Mouse (Mus musculus) mature B cell (primary cell): ENCODE data around the gene Hck.

ENCODE experiments used
- in situ Hi-C: fragments of 300-500 bp; cut with MboI; formaldehyde crosslinking; loops from 2 replicates; pipeline ENCODE4 v1.14.3; 2019

The Hck gene

DNA sequence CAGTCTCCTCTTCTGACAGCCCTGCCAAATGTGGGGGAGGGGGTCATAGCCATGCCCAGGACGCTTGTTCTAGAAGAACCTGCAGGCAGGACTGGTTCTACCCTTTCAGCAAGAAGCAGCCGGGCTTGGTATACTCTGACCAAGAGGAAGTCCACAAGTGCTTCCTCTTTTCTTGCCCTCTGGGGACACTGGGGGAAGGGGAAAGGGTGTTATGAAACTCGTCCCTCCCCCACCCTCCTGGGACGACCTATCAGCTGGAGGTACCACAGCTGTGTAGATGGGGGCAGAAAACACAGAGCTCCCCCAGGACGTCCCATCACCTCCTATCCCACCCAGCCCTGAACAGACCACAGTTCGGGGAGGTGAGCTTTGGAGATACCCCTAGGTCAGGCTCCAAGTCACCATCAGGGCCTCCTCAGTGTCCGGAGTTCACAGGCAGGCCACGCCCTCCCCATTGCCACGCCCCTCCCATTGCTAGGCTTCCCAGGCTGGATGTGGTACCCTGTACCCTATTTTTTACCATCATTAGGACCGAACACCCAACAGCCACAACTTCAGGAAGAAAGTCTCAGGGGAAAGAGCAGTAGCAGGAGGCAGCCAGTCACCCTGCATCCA, 17.6 kb upstream of the Hck start:
- in situ Hi-C loops, result no loop called here

DNA sequence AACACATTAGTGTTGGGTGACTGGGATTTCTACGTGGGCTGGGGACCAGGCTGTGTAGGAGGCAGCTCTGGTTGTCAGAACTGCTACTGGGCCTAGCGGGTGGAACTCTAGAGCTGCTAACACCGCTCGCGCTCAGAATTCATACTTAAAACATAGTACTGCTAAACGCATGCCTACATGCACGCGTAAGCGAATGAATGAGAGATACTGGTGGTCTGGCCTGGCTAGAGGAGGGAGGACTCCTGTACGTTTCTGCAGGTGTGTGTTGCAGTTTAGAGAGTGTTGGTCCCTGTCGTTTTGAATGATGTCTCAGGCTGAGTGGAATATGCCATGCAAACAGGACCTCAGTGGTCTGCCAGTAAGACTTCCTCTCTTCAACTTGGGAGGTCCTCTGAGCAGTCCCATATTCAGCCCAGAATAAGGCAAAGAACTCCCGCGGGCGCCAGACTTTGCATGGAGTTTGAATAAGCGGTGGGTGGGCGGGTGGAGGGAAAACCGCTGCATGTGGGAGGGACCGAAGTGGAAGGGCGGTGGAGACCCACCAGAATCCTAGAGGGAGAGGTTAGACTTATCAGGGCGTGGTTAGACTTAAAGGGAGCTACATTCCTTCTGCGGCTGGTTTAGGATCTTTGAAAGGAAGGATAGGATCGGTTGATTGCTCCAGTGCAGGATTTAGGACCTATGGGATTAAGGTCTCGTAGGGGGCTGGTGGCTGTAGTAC, 1.1 kb upstream of the Hck start:
- in situ Hi-C loops, result no loop called here

DNA sequence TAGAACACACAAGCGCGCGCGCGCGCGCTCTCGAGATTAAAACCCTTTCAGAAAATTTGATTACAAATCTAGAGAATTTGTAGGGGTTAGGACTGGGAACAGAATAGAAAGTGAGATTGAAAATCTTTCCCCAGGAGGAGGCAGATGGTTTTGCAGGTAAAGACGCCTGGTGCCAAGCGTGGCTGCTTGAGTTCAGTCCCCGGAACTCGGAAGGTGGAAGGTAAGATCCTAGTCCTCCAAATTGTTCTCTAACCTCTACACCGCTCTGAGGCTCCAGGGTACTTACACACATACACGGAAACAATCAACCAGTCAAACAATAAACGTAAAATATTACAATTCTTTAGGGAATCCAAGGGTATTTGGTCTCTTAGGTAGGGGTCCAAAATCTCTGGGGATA, 466 bp upstream of the Hck start:
- in situ Hi-C loops, result no loop called here

DNA sequence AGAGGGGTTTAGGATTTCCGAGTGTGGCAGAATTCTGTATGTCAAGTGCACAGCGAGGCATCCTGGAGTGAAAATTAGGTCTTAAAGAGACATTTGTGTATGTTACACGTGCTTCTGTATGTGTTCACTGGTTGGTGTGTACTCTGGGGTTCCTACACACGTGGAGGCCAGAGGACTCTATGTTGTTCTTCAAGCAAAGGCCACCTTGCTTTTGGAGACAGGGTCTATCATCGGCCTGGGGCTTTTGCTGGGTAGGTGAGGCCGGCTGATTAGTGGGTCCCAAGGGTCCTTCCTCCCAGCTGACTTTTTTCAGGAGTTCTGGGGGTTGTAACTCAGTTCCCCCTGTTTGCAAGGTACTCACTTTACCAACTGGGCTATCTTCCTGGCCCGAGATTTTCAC, 1.3 kb downstream of the Hck start:
- in situ Hi-C loops, result no loop called here

DNA sequence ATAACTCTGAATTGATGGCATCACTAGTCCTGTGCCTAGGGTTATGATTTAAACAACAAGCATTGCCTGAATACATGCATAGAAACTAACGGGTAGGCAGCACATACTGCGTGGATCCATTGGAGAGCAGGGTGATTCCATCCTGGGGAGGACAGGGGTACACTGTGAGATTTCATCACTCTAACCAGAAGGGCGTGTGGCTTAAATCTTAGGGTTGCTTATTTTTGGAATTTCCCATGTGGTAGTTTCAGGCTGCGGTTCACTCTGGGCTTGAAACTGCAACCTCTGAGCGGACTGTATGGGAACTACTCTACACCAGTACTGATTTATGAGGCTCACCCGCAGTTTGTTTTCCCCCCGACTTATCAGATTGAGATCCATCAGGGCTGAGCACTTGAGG, 3.0 kb downstream of the Hck start:
- in situ Hi-C loops, result no loop called here

DNA sequence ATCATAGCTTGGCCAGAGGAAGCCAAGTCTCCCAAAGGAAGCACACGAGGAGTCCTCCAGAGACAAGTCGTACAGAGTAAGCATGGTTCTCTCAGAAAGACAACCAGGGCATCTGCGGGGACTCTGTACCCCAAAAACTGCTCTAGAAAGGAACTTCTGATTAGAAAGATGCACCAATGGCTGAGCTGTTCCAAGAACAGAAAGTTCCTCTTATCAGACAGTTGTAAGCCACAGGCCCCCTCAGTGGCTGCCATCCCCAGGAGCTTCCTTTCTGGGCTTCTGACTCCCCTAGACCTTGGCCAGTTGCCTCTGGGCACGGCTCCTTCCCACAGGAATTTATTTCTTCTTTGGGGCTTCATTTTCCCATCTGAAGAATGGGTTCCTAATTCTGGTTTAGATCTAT, 7.4 kb downstream of the Hck start:
- in situ Hi-C loops, result no loop called here

DNA sequence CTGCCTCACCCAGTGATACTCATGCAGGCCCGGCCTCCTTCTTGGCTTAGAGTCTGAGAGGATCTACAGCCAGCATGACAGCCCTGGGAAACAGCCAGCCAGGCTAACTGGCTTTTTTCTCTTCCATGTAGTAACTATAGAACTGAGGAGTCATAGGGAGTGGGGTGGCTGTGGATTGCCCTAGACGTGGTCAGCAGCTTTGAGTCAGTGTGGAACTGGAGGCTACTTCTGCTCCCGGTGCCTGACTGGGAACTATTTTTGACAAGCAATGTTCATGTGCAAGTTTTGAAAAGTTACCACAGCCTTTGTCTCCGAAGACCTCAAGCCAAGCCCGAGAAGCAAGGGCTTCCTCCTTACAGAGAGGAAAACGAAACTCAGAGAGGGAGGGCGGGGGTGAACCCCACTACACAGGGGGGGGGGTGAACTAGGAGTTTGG, 8.8 kb downstream of the Hck start:
- in situ Hi-C loops, result no loop called here

DNA sequence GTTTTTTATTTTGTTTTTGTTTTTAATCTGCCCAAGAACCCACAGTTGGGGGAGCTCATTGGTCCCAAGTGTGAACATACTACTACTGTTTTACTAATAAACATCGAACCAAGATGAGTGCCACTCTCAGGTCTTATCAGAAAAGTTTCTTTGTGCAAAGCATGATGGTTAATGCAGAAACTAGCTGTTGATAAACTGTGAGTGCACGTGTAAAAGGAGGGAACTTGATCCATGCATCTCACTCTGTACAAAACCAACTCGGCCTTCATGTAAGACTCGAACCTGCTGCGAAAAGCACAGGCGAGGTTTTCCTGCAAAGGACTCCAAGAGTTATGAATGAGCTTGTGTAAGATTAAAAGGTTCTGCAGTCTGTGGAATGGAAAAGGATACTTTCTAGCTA, 11.2 kb downstream of the Hck start:
- in situ Hi-C loops, result no loop called here

DNA sequence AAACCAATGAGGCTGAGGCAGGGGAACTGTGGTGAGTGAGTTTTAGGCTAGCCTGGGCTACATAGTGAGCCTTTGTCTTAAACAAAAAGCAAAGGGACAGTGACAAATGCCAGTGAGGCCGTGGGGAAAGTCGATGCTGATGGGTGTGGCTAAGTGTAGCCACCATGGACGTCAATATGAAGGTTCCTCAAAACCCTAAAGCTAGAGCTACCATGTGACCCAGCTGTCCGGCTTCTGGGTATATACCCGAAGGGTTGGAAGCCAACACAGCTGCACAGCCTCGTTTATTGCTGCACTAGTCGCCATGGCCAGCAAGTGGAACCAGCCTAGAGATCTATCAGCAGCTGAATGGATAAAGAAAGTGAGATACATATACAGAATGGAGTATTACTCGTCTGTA, 11.9 kb downstream of the Hck start:
- in situ Hi-C loops, result no loop called here

DNA sequence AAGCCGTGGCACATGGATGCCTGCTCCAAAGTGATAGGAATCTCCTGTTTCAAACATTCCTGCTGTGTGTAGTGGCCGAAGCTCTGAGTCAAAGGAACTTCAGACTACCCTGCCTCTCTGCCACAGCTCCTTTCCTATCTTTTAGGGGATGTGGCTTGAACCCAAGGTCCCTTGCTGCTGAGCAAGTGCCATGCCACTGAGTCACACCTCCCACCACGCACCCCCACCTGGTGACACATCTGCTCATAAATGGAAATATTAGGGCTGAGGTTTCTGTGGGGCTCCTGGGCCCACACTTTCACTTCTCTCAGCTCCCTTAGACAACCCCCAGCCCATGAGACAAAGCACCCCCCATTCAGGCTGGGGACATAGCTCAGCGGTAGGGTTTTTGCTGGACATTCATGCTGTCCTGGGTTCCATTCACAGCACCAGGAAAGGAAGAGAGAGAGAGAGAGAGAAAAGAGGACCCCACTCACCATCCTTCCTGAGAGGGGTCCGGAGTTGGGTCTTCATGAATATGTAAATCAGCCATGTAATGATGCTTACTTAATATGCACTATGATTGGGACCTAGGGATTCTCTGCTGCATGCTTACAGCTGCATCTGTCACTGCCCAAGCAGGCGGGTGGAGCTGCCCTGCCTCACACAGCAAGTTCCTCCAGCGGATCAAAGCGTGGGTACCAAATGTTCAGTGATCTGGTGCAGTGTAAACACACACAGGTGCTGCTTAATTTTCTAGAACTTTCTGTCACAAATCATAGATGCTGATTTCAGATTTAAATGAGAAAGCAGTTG, 13.8 kb downstream of the Hck start:
- in situ Hi-C loops, result no loop called here

DNA sequence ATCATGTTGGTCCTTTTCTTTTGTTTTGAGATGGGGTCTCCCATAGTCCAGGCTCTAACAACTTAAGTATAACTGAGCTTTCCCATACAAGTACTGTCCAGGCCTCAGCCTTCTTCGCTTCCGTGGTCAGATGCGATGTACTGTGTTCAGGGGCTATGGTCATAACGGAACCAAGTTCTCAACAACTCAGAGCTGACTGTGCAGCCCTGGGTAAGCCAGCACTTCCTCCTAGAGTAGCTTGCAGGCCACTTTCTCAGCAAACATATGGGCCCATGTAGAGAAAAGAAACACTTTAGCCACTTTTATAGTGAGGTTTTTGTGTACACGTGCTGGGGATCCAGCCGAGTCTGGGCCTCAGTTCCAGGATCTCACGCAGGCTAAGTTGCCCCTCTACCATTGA, 14.4 kb downstream of the Hck start:
- in situ Hi-C loops, result no loop called here

DNA sequence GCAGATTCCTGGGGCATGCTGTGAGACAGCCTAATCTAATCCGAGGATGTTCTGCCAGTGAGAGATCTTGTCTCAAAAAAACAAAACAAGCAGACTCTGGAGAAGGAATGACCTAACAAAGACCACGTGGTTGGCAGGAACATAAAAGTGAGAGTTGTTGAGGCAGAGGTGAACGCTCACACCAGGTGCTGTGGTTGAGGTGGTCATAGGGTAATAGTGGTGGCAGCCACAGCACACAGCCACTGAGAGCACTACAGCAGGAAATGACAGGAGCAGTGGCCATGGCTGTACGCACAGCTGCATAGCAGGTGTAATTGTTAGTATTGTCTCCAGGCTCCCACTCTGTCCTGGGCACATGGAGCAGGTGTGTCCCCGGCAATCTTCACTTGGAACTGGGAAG, 17.6 kb downstream of the Hck start:
- in situ Hi-C loops, result no loop called here

DNA sequence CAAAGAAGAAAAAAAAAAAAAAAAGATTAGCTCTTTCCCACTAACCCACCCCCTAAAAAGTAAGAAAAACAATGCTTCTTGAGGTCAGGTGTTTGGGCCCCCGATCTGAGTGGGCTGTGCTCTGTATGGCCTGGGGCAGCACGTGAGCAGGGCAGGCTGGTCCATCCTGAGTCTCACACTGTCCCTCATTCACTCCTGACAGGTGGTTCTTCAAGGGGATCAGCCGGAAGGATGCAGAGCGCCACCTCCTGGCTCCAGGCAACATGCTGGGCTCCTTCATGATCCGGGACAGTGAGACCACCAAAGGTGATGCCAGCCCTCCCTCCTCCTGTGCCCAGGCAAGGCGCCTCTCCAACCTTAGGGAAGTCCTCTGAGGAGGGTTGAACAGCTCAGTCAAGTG, 22.8 kb downstream of the Hck start:
- in situ Hi-C loops, result no loop called here

DNA sequence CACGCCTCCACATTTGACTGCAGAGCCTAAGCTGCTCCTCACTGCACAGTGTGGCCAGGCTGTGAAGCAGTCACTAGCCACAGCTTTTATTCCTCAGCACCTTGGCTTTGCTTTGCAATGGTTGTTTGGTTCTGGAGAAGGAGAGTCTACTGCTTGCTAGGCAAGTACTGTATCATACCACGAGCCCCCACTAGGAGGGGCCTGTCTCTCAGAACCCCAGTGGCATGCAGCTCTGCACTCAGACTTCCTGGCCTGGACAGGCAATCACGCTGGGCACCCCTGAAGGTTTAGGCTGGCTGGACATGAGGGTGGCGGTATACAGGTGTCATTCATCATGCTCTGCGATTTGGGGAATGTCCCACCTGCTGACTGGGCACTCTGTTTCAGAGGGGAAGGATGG, 26.0 kb downstream of the Hck start:
- in situ Hi-C loops, result no loop called here

DNA sequence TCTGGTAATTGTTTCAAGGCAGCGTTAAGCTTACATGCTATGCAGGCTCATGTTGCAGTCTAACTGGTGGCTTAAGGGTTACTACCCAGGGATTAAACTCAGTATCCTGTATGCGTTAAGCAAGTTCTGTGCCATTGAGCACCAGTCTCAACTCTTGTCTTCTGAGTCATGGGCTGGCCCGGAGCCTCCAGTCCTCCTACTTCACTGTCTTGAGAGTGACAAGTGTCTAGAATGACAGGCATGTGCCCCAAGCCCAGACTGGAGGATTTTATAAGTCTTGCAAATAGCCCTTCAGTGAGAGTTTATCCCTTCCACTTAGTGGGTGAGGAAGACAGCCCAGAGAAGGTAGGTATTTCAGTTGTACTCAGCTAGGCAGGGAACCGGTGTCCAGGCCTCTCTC, 27.9 kb downstream of the Hck start:
- in situ Hi-C loops, result no loop called here

DNA sequence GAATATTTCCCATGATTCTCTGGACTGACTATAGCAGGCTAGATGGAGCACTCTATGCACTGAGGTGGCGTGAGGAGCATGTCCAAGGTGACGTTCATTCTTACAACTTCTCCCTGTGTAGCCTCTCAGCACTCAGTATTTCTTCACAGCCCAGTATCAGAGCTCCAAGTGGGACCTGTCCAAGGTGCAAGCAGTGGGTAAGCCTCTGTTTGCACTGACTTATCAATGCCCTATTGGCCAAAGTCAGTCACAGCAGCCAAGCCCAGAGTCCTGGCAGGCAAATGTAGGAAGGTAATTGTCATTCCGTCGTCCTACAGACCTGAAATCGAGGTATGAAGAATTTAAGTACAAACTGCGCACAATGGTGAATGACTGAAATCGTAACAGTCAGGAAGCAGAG, 30.9 kb downstream of the Hck start:
- in situ Hi-C loops, result no loop called here

DNA sequence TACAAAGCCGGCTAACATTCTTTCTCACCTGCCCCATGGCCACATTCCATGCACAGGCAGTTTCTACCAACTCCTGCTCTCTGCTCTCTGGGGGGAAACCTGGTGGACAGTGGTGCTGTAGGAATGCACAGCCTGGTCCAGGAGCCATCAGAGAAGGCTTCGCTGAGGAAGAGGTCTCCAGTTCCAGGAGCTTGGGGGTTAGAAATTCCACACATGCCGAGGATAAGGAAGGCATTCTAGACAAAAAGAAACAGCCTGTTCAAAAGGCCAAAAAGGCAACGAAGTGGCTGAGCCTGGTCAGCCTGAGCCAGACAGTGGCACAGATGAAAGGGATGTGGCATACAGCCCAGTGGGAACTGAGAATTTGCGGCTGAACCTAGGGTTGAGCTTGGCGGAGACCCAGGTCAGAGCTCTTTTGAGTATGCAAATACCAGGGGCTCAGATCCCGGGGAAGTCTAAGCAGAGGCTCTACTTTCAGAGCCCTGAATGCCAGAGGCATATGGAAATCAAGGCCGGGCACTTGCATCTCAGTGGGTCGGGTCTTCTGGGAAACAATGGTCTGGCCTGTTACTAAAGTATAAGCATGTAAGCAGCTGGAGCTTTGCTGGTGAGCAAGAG, 31.8 kb downstream of the Hck start:
- in situ Hi-C loops, result loop anchor here (10.0 kb wide), 1 partner anchor 55 kb away; no protein-coding TSS in a partner anchor

DNA sequence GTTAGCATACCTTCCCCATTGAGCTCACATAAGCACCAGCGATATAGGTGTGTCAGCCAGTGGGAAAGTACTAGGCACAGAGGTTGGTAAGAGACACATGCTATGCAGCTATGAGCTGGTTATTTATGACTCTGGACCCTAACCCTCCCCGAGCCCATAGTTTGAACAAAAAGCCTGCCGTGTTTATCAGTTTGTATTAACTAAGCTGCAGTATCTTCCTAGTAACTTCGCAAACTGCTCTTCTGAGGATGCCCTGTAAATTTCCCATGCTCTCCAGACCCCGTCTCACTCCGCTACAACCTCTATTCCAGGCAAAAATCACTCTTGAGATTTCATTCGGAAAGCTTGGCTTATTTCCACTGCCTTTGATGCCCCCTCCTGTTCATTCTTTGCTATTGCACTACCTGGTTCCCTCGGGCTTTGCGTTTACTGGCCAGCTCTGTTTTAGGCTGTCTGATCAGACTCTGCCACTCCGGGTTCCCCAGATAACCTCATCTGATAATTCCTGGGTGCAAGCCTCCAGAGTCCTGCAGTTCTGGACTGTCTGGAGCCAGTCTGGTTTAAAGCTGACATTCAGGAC, 34.4 kb downstream of the Hck start:
- in situ Hi-C loops, result loop anchor here (10.0 kb wide), 1 partner anchor 58 kb away; no protein-coding TSS in a partner anchor

DNA sequence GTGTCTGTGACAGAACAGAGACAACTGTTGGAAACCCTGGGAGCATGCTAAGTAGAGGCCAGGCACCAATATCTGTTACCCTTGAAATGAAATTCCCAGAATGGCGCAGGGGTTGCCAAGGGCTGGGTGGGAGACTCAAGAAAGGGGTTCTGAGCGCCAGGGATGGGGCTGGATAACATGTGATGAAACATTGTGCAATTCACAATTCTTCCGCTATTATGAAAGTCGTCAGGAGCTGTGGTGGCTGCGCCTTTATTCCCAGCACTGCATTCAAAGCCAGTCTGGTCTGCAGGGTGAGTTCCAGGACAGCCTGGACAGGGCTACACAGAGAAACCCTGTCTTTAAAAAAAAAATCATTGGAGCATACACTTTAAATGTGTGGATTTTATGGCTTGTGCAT, 37.1 kb downstream of the Hck start:
- in situ Hi-C loops, result loop anchor here (10.0 kb wide), 1 partner anchor 61 kb away; no protein-coding TSS in a partner anchor

DNA sequence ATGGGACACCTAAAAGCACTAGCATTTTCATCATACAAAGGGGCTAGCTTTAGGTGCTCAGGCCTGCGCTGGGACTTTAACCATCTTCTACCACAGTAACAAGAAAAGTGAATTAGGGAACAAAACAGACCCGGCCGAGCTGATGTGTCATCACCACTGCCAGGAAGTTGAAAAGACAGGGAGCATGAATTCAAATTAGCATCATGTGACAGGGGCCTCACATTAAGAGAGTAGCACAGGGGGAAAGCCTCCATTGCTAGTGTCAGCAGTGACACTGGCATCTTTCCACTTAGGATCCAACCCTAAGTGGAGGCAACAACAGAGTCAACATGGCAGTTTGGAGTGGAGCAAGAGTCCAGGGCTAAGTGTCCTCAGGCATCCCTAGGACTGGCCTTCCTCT, 39.0 kb downstream of the Hck start:
- in situ Hi-C loops, result loop anchor here (10.0 kb wide), 1 partner anchor 62 kb away; no protein-coding TSS in a partner anchor

DNA sequence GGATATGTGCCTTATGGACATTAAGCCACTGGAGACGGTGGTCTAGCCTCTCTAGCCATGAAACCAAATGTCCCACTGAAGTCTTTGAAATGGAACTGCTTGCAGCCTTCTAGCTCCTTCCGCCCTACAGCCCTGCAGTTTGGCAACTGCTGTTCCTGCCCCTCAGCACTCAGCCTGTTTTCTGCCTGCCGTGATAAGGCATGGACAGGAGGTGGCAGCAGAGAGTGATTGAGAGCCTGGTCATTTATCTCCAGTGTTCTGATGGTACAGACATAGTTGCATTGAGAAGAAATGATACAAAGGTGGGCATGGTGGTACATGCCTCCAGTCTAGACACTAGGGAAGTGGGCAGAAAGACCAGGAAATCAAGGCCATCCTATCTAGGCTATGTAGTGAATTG, 39.4 kb downstream of the Hck start:
- in situ Hi-C loops, result loop anchor here (10.0 kb wide), 1 partner anchor 63 kb away; no protein-coding TSS in a partner anchor

DNA sequence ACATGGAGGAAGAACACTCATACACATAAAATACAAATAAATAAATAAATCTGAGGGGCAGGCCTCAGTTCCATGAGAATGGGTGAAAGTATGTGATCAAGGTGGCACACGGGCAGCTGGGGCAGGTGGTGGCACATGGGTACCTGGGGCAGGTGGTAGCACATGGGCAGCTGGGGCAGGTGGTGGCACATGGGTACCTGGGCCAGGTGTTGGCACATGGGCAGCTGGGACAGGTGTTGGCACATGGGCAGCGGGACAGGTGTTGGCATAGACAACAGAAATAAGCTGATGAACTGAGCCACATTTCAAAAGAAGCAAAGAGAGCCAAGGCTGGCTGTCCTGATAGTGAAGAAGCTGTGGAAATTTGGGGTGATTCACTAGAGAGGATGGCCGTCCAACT, 41.5 kb downstream of the Hck start:
- in situ Hi-C loops, result loop anchor here (10.0 kb wide), 1 partner anchor 65 kb away; no protein-coding TSS in a partner anchor
